Mouse (Mus musculus) granulocyte monocyte progenitor cell, adult 5-6 weeks (primary cell): ENCODE results near the gene Parvg. TPM values are rescaled to one million over a fixed set of nuclear protein-coding genes. Genes with fewer than 3 reads are reported as not detected.

Experiments used
- total RNA-seq, 2 experiments: library from RNA; stranded (forward) in 1 of 2; stranded (reverse) in 1 of 2; fragments of 200-712, 200-1000 nt in 1 of 2; fragments of >200 nt in 1 of 2; fragmentation: Nextera tagmentation in 1 of 2; gene quantifications; 2 replicates each; pipeline ENCODE4 v1.2.3; 2014 to 2017

Parvg gene
- total RNA-seq, 2 experiments from 2014 or later, result 154 to 279 TPM

Other genes starting within 250 kb of the Parvg start
- not detected in 2 replicates for gene Sult4a1, start 218.3 kb upstream of the Parvg start, total RNA-seq (2014; fragmentation: Nextera tagmentation)
- gene Sult4a1, start 218.3 kb upstream of the Parvg start, total RNA-seq (2017), result not detected in 2 replicates
- gene Pnpla5, start 200.9 kb upstream of the Parvg start, total RNA-seq (2014; fragmentation: Nextera tagmentation), result not detected in 2 replicates
- gene Pnpla5, start 200.9 kb upstream of the Parvg start, total RNA-seq (2017), result not detected in 2 replicates
- gene Pnpla3, start 156.2 kb upstream of the Parvg start, total RNA-seq (2014; fragmentation: Nextera tagmentation), result not detected in 2 replicates
- not detected in 2 replicates for gene Pnpla3, start 156.2 kb upstream of the Parvg start, total RNA-seq (2017)
- gene Samm50, start 131.8 kb upstream of the Parvg start, total RNA-seq (2014; fragmentation: Nextera tagmentation), result 51.4 and 66.9 TPM in 2 replicates
- 41.9 and 47.7 TPM in 2 replicates for gene Samm50, start 131.8 kb upstream of the Parvg start, total RNA-seq (2017)
- gene Parvb, start 92.0 kb upstream of the Parvg start, total RNA-seq (2014; fragmentation: Nextera tagmentation), result 3.9 and 4.3 TPM in 2 replicates
- 0.36 and 0.43 TPM in 2 replicates for gene Parvb, start 92.0 kb upstream of the Parvg start, total RNA-seq (2017)
- not detected in 2 replicates for gene Shisal1, start 123.1 kb downstream of the Parvg start, total RNA-seq (2014; fragmentation: Nextera tagmentation)
- not detected in 2 replicates for gene Shisal1, start 123.1 kb downstream of the Parvg start, total RNA-seq (2017)
- gene Rtl6, start 233.8 kb downstream of the Parvg start, total RNA-seq (2014; fragmentation: Nextera tagmentation), result 4.6 and 6.4 TPM in 2 replicates
- gene Rtl6, start 233.8 kb downstream of the Parvg start, total RNA-seq (2017), result 2.3 and 3.4 TPM in 2 replicates